Mouse (Mus musculus): ENCODE measurements around the gene Atl3. TPM values are rescaled to one million over a fixed set of nuclear protein-coding genes. Genes with fewer than 3 reads are reported as not detected.
A peak's percentile ranks its signal among the peaks of the same experiment; 100 is the strongest.
"Not testable (repeated sequence)": the region's sequence is repeated elsewhere in the genome, so short reads cannot be mapped to it uniquely, and the experiment has no call there.

Atl3 gene
- polyA plus RNA-seq, 1 experiment from 2014 or later = 8.5 TPM

DNA sequence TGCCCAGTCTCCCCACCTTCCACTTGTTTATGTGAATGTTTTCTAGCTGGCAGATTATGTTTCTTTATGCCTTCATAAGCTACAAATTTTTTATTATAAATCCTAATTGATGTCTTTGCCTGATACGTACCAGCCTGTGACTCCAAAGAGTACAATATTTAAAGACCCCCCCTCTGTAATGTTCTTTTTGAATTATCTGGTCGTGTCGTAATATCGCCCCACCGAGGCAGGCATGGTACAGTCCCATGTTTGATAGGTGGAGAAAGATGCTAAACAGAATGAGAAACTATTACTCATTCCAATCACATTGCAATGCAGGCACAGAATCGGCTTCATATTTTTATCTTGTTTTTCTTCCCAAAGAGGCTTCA lies 10.3 kb upstream of the Atl3 start:
- peaks cover 4% of the 10 kb centered on the region; the same call in 1 of the 2 replicates for H3K36me3 ChIP-seq (replicated peaks)
- peak overlapping the region; percentile 73 for H3K4me3 ChIP-seq
- H3K9me3 ChIP-seq = no peaks in the 10 kb centered on the region
- H3K4me1 ChIP-seq = peaks cover 22% of the 10 kb centered on the region
- 4% methylated on average over 6 of the region's 6 CpGs for WGBS
- H3K27me3 ChIP-seq (replicated peaks; ENCODE audit: low read depth, poor library complexity, severe bottlenecking) = no peaks in the 10 kb centered on the region
- DNase-seq (ENCODE audit: low spot score) = no peak
- H3K27ac ChIP-seq (replicated peaks) = peak overlapping the region; percentile 95

DNA sequence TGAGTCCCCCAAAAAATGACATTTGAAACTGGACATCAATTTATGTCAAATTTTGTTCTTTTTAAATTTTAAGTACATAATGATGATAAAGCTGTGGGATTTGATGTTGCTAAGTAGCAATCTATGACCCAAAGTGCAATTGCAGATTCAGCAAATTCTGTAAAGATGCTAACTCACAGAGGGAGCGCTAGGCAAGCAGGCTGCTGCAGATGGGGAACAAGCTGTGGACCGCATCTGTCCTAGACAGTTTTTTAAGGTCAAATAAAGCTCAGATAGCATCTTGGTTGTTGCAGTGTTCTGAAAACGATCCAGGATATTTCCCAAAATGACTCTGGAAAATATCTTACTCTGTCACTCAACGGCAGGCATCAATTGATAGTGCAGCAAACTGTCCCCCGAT lies 9.8 kb upstream of the Atl3 start:
- Histone ChIP-seq H3K36me3 (replicated peaks) (peaks cover 4% of the 10 kb centered on the region; the same call in 1 of the 2 replicates), H3K9me3 (no peaks in the 10 kb centered on the region), H3K4me1 (peaks cover 22% of the 10 kb centered on the region), H3K27me3 (replicated peaks; ENCODE audit: low read depth, poor library complexity, severe bottlenecking) (no peaks in the 10 kb centered on the region), H3K4me3 (no peak overlapping the region; the same call in 1 of the 2 replicates), H3K27ac (replicated peaks) (0 out of 2 replicates have a peak overlapping the region, but pooled peaks have one; percentile 95)
- no peak for DNase-seq (ENCODE audit: low spot score)
- WGBS = 75% methylated on average over 5 of the region's 5 CpGs

DNA sequence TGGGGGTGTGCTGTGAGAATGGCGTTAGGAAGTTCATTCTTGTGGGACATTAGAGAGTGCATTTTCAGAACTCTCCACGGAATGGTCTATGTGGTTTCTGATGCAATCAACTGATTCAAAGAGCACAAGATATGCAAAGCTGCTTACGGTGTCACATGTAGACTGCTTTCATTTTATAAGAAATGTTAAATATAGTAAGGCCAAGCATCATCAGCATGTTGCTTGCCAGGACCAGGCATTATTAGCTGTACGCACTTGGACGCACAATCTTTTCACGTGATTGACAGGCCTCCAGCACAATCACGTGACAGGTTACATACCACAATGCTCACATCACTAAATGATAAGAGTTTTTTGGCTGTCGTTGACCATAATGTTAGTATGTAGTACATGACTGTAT lies 6.2 kb upstream of the Atl3 start:
- H3K27ac ChIP-seq (replicated peaks) = no peak overlapping the region
- H3K9me3 ChIP-seq = no peaks in the 10 kb centered on the region
- peaks cover 7% of the 10 kb centered on the region; the same call in 1 of the 2 replicates for H3K4me1 ChIP-seq
- H3K36me3 ChIP-seq (replicated peaks) = no peaks in the 10 kb centered on the region
- H3K27me3 ChIP-seq (replicated peaks; ENCODE audit: low read depth, poor library complexity, severe bottlenecking) = no peaks in the 10 kb centered on the region
- no peak for DNase-seq (ENCODE audit: low spot score)
- 89% methylated on average over 8 of the region's 8 CpGs for WGBS
- H3K4me3 ChIP-seq = no peak overlapping the region

DNA sequence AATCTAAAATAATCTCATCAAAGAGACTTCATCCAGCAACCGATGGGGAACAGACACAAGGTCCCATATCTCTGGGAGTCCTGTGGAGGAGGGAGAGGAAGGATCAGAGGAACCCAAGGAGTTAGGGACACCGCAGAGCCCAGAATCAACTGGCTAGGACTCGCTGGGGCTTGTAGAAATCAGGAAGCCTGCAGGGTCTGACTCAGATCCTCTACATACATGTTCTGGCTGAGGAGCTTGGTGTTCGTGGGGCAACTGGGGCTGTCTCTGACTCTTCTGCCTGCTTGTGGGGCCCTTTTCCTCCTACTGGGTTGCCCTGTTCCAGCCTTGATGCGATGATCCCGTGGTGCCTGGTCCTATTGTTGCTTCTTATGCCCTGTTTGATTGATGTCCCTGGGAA lies 1.9 kb upstream of the Atl3 start:
- no peaks in the 10 kb centered on the region for H3K9me3 ChIP-seq
- WGBS = 85% methylated on average over 6 of the region's 6 CpGs

DNA sequence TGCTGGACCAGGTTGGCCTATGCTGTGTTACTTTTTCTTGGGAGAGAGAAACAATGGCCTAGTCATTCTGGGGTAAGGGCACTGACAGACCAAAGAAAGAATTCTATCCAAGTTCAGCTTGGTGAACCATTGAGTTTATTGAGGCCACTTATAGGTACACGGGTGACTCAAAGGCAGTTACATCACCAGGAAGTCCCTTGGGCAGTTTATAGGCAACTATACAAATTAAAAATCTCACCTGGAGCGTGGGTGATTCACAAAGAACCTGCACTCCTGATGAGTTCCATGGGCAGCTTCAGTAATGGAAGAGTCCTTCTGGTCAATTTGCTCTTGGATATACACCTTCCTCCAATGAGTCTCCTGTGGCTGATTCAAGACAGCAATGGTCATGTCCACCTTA lies 1.2 kb upstream of the Atl3 start:
- Histone ChIP-seq H3K27me3 (replicated peaks; ENCODE audit: low read depth, poor library complexity, severe bottlenecking) (no peaks in the 10 kb centered on the region), H3K4me1 (peaks cover 12% of the 10 kb centered on the region), H3K9me3 (no peaks in the 10 kb centered on the region), H3K36me3 (replicated peaks) (no peaks in the 10 kb centered on the region), H3K27ac (replicated peaks) (no peak overlapping the region), H3K4me3 (no peak overlapping the region)
- WGBS = 88% methylated on average over 2 of the region's 2 CpGs
- no peak for DNase-seq (ENCODE audit: low spot score)

More for the DNA sequence above, 1.9 kb upstream of the Atl3 start:
- Histone ChIP-seq H3K36me3 (replicated peaks) (no peaks in the 10 kb centered on the region), H3K4me3 (no peak overlapping the region), H3K27ac (replicated peaks) (no peak overlapping the region), H3K4me1 (peaks cover 9% of the 10 kb centered on the region), H3K27me3 (replicated peaks; ENCODE audit: low read depth, poor library complexity, severe bottlenecking) (no peaks in the 10 kb centered on the region)
- no peak for DNase-seq (ENCODE audit: low spot score)

DNA sequence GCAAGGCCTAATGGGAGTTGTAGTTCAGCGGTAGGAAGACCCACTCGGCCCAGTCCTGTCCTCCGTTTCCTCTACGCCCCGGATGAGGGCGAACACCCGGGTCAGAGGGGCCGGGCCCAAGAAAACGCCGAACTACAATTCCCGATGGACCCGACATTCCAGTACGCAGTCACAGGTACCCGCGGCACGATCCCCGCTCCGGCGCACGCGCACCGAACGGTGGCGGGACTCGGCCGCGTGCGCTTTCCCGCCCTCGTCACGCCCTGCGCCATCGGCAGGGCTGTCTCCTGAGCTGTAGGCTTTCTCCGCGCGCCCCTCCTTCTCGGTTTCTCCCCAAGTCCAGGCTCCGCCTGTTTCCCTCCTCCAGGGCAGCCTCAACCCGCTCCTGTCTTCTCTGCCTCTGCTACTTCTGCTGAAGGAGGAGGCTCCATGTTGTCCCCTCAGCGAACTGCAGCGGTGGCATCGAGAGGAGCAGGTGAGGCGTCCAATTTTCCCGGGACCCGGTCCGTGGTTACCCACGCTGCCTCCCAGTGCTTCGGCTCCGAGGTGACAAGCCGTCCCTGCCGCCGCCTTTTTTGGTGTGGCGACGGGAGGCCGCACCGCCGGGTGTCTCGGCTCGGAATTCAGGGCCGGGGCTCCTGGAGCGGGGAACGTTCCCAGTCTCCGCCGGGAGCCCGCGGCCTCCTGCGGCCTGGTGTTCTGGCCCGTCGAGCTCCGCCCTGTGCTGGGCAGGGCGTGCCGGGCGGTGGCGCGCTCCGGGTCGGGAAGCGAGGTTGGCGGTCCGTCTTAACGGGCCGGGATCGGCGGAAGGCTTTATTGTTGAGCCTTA lies 561 bp downstream of the Atl3 start:
- H3K4me1 ChIP-seq = peaks cover 12% of the 10 kb centered on the region
- under 1% methylated on average over 84 of the region's 84 CpGs for WGBS
- H3K4me3 ChIP-seq = peak overlapping the region; percentile 80

DNA sequence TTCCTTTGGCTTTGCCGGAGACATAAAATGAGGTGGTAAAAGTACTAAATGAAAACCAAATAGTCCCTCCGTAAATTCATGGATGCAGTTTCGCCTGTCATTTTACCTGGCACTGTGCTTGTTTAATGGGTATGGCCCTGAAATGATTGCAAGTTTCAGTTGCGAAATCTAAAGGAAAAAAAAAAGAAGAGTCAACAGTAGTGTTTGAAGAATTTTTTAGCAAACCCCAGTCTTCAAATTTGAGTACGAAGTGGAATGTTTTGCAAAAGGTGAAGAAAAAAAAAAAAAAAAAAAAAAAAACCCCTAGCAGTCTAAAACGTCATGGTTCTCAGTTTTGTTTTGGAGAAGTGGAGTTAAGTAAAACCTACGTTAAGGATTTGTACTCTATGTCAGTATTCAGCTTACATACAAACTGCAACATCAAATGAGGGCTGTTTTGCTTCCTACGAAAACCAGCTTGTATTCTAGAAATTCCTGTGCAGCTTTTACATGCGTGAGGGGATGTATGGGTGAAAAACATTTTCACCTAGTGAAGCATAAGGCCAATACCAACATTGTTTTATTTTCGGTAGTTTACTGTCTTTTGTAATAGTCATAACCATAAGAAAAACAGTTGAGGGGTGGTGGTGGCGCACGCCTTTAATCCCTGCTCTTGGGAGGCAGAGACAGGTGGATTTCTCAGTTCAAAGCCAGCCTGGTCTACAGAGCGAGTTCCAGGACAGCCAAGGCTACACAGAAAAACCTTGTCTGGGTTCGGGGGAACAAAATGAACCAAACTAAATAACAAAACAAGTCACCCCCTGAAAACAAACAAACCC lies 1.6 kb downstream of the Atl3 start:
- Histone ChIP-seq H3K9me3 (no peaks in the 10 kb centered on the region), H3K4me3 (peak overlapping the region; percentile 80), H3K27me3 (replicated peaks; ENCODE audit: low read depth, poor library complexity, severe bottlenecking) (no peaks in the 10 kb centered on the region), H3K27ac (replicated peaks) (0 out of 2 replicates have a peak overlapping the region, but pooled peaks have one; percentile 97), H3K36me3 (replicated peaks) (no peaks in the 10 kb centered on the region), H3K4me1 (peaks cover 12% of the 10 kb centered on the region)
- DNase-seq (ENCODE audit: low spot score) = no peak
- WGBS = 52% methylated on average over 14 of the region's 14 CpGs

More for the DNA sequence above, 561 bp downstream of the Atl3 start:
- Histone ChIP-seq H3K27ac (replicated peaks) (peak overlapping the region; percentile 97), H3K9me3 (no peaks in the 10 kb centered on the region), H3K27me3 (replicated peaks; ENCODE audit: low read depth, poor library complexity, severe bottlenecking) (no peaks in the 10 kb centered on the region), H3K36me3 (replicated peaks) (no peaks in the 10 kb centered on the region)
- peak; percentile 94 for DNase-seq (ENCODE audit: low spot score)

DNA sequence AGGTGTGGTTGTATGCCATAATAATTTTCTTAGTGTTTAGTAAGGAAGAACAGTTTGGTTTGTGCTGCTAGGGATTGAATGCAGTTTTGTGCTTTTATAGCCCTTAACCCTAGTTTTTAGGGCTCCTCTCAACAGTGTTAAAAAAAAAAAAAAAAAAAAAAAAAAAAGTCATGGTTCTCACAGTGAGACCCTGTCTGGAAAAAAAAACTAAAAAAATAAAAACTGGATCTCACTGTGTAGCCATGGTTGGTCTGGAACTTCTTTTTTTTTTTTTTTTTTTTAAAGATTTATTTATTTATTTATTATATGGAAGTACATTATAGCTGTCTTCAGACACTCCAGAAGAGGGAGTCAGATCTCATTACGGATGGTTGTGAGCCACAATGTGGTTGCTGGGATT lies 2.2 kb downstream of the Atl3 start:
- not testable (repeated sequence) for DNase-seq (ENCODE audit: low spot score); H3K27me3 ChIP-seq (replicated peaks; ENCODE audit: low read depth, poor library complexity, severe bottlenecking); H3K36me3 ChIP-seq (replicated peaks); H3K27ac ChIP-seq (replicated peaks); H3K4me3 ChIP-seq; H3K9me3 ChIP-seq
- 81% methylated on average over 1 of the region's 1 CpGs for WGBS
- peaks cover 12% of the 10 kb centered on the region for H3K4me1 ChIP-seq

DNA sequence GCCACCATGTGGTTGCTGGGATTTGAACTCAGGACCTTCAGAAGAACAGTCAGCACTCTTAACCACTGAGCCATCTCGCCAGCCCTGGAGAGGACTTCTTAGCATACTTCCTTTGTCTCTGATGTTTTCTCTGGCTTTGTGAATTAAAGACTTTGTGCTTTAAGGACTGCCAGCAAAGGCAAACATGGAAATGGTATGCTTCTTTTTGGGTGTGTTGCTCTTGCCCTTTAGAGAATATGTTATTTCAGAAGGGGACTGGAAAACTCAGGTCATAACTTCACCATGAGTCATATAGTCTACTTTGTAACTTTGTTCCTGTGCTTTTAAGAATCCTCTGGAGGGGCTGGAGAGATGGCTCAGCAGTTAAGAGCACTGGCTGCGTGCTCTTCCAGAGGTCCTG lies 5.0 kb downstream of the Atl3 start:
- no peak for DNase-seq (ENCODE audit: low spot score)
- Histone ChIP-seq H3K4me1 (peaks cover 12% of the 10 kb centered on the region), H3K9me3 (no peaks in the 10 kb centered on the region), H3K27ac (replicated peaks) (no peak overlapping the region), H3K36me3 (replicated peaks) (no peaks in the 10 kb centered on the region), H3K4me3 (no peak overlapping the region), H3K27me3 (replicated peaks; ENCODE audit: low read depth, poor library complexity, severe bottlenecking) (no peaks in the 10 kb centered on the region)
- 93% methylated on average over 2 of the region's 2 CpGs for WGBS

DNA sequence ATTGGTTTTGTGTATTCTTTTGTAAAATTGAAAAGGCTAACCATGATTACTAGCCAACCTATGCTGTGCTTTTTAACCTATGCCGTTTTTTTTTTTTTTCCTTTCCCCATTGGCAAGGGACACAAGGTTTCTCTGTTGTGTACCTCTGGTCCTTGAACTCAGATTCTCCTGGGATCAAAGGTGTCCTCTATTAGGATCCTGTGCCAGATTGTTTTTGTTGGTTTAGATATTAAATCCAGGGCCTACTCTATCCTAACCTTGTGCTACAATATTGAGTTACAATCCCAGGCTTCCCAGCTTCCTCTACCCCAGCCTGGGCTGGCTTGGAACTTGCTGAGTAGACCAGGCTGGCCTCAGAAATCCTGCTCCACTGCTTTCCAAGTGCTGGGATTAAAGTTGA lies 6.9 kb downstream of the Atl3 start:
- Histone ChIP-seq H3K27ac (replicated peaks) (no peak overlapping the region), H3K4me3 (no peak overlapping the region), H3K27me3 (replicated peaks; ENCODE audit: low read depth, poor library complexity, severe bottlenecking) (no peaks in the 10 kb centered on the region), H3K4me1 (peaks cover 4% of the 10 kb centered on the region), H3K36me3 (replicated peaks) (no peaks in the 10 kb centered on the region), H3K9me3 (no peaks in the 10 kb centered on the region)
- WGBS = 88% methylated on average over 1 of the region's 1 CpGs
- no peak for DNase-seq (ENCODE audit: low spot score)

DNA sequence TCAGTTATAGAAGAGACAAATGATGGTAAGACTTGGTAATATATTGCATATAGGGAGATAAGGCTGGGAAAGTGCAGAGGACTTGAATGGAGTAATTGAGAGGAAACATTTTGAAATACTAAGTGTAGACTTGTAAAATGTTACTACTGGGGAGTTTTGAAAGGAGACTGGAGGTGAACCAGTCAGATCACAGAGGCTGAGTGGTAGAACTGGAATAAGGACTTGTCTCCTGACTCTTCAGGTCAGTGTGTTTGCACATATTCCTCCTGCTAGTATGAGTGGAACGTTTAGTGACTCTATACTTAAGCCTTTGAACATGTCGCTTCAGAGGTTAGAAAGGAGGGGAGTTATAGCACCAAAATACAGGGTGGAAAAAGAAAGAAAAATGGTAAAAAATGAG lies 8.6 kb downstream of the Atl3 start:
- no peak for DNase-seq (ENCODE audit: low spot score)
- 90% methylated on average over 2 of the region's 2 CpGs for WGBS
- Histone ChIP-seq H3K4me1 (peaks cover under 1% of the 10 kb centered on the region; the same call in 1 of the 2 replicates), H3K27ac (replicated peaks) (no peak overlapping the region), H3K4me3 (no peak overlapping the region), H3K27me3 (replicated peaks; ENCODE audit: low read depth, poor library complexity, severe bottlenecking) (no peaks in the 10 kb centered on the region), H3K36me3 (replicated peaks) (no peaks in the 10 kb centered on the region), H3K9me3 (no peaks in the 10 kb centered on the region)

DNA sequence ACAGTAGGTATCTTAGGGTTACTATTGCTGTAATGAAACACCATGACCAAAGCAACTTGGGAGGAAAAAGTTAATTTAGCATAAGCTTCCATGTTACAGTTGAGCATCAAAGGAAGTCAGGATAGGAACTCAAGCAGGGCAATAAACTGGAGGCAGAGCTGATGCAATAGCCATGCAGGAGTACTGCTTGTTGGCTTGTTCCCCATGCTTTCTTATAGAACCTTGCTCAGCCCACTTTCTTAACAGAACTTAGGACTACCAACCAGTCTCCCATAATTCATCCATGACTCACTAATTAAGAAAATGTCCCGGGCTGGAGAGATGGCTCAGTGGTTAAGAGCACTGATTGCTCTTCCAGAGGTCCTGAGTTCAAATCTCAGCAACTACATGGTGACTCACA lies 12.5 kb downstream of the Atl3 start:
- no peaks in the 10 kb centered on the region for H3K9me3 ChIP-seq
- no peak for DNase-seq (ENCODE audit: low spot score)
- no peak overlapping the region for H3K27ac ChIP-seq (replicated peaks)
- 80% methylated on average over 1 of the region's 1 CpGs for WGBS
- H3K27me3 ChIP-seq (replicated peaks; ENCODE audit: low read depth, poor library complexity, severe bottlenecking) = no peaks in the 10 kb centered on the region
- H3K4me1 ChIP-seq = no peaks in the 10 kb centered on the region
- H3K36me3 ChIP-seq (replicated peaks) = peaks cover 15% of the 10 kb centered on the region
- H3K4me3 ChIP-seq = no peak overlapping the region
